Mouse (Mus musculus) ovary, postnatal 14 days (tissue): Measurements from ENCODE around the gene Vps4a.
"Not testable (repeated sequence)": the region's sequence is repeated elsewhere in the genome, so short reads cannot be mapped to it uniquely, and the experiment has no call there.

ENCODE experiments used
- DNase-seq: peaks from one replicate; pipeline ENCODE4 v3.0.0; 2022; ENCODE audit warnings: low spot score

Gene Vps4a

GRCm38 (mm10) chr8:107030650-107031576 is at the start of gene Vps4a:
Gene Vps4a (plus strand): TSS chr8:107031222.
- DNase-seq, result peak; percentile 99

GRCm38 (mm10) chr8:106985404-106985821 is 45.6 kb upstream of the Vps4a start:
- DNase-seq, result no peak

GRCm38 (mm10) chr8:106985951-106986350 is 45.1 kb upstream of the Vps4a start:
- DNase-seq, result no peak

GRCm38 (mm10) chr8:106987557-106987956 is 43.5 kb upstream of the Vps4a start:
- no peak for DNase-seq

- no peak for DNase-seq
Observed at GRCm38 (mm10) chr8:106991393-106991792, 39.6 kb upstream of the Vps4a start.

- not testable (repeated sequence) for DNase-seq
Observed at GRCm38 (mm10) chr8:106996339-106996738, 34.7 kb upstream of the Vps4a start.

- DNase-seq, result no peak
Observed at GRCm38 (mm10) chr8:106997416-106997815, 33.6 kb upstream of the Vps4a start.

GRCm38 (mm10) chr8:106999068-106999467 is 32.0 kb upstream of the Vps4a start:
- DNase-seq, result peak; percentile 36

- DNase-seq, result peak; percentile 93
Observed at GRCm38 (mm10) chr8:107002532-107002931, 28.5 kb upstream of the Vps4a start.

GRCm38 (mm10) chr8:107007795-107008194 is 23.2 kb upstream of the Vps4a start:
- DNase-seq, result no peak

GRCm38 (mm10) chr8:107012666-107013065 is 18.4 kb upstream of the Vps4a start:
- DNase-seq, result no peak

- no peak for DNase-seq
Observed at GRCm38 (mm10) chr8:107014915-107015314, 16.1 kb upstream of the Vps4a start.

- DNase-seq, result no peak
Observed at GRCm38 (mm10) chr8:107023479-107023878, 7.5 kb upstream of the Vps4a start.

- DNase-seq, result no peak
Observed at GRCm38 (mm10) chr8:107029310-107029709, 1.7 kb upstream of the Vps4a start.

- no peak for DNase-seq
Observed at GRCm38 (mm10) chr8:107030058-107030457, 964 bp upstream of the Vps4a start.

GRCm38 (mm10) chr8:107031577-107032090 is 612 bp downstream of the Vps4a start:
- no peak for DNase-seq

- not testable (repeated sequence) for DNase-seq
Observed at GRCm38 (mm10) chr8:107033609-107034008, 2.6 kb downstream of the Vps4a start.

- DNase-seq, result no peak
Observed at GRCm38 (mm10) chr8:107035641-107036040, 4.6 kb downstream of the Vps4a start.

- no peak for DNase-seq
Observed at GRCm38 (mm10) chr8:107036626-107037025, 5.6 kb downstream of the Vps4a start.

- DNase-seq, result no peak
Observed at GRCm38 (mm10) chr8:107040632-107041031, 9.6 kb downstream of the Vps4a start.

GRCm38 (mm10) chr8:107045478-107045877 is 14.5 kb downstream of the Vps4a start:
- DNase-seq, result no peak

- no peak for DNase-seq
Observed at GRCm38 (mm10) chr8:107046976-107047375, 16.0 kb downstream of the Vps4a start.
